Comparison of ENCODE assay signal across 10 mouse cellular contexts in the genomic region with DNA sequence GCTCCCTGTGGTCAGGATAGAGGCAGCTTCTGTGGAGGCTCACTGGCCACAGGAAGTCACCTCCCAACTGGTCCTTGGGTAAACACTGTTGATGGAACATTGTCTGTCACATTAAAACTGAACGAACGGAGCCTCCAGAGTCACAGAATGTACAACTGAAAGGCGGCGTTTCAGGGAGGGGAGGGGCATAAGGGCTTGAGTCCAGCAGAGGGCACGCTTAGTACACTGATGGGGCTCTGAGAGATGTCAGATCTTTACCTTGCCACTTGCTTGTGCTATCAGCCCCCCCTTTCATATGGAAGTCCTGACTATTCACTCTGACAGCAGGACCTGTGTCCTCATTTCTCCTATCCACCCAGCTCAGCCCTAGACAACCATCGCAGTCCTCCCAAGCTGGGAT. TPM values are rescaled to one million over a fixed set of nuclear protein-coding genes. Genes with fewer than 3 reads are reported as not detected.
DNase-seq lines count a peak whose midpoint lies in the region; ATAC-seq and TF ChIP-seq lines count a peak whose summit lies in the region.
"Had no signal": no experiment of that assay in that cellular context is flagged by ENCODE, and none has a peak within 500 bp of the region (broad histone marks: within the 10 kb centered on the region; RNA-seq: fewer than 3 reads in every experiment).

No protein-coding gene starts in this region.

- peaks cover 4% of the 10 kb centered on the region for H3K27me3 ChIP-seq in heart, embryonic 16.5 days (ENCODE audit: control insufficient read depth, insufficient read depth, low read length)
- 0 out of 2 replicates have a peak, but pooled peaks cover 4% of the 10 kb centered on the region for H3K27me3 ChIP-seq in lung, postnatal 0 days (replicated peaks; ENCODE audit: insufficient read depth, low read length)
- H3K27me3 ChIP-seq: stomach, embryonic 15.5 days had no signal

- H3K4me3 ChIP-seq in left cerebral cortex, adult 2 months = no peak overlapping the region
- no peak overlapping the region for H3K4me3 ChIP-seq in heart, embryonic 16.5 days (ENCODE audit: low read length)
- no peak overlapping the region for H3K4me3 ChIP-seq in lung, postnatal 0 days (ENCODE audit: low read depth, low read length)
- H3K4me3 ChIP-seq: stomach, embryonic 15.5 days had no signal

- intact Hi-C loops in left cerebral cortex, adult 2 months (cut with DNase I) = no loop called here

- no peak overlapping the region for H3K9ac ChIP-seq in heart, embryonic 16.5 days (ENCODE audit: low read length)
- H3K9ac ChIP-seq in lung, postnatal 0 days (replicated peaks; ENCODE audit: low read depth) = no peak overlapping the region
- H3K9ac ChIP-seq: stomach, embryonic 15.5 days had no signal

- H3K36me3 ChIP-seq in heart, embryonic 16.5 days (ENCODE audit: control insufficient read depth, insufficient read depth) = no peaks in the 10 kb centered on the region
- no peaks in the 10 kb centered on the region for H3K36me3 ChIP-seq in lung, postnatal 0 days (ENCODE audit: insufficient read depth, low read length)
- H3K36me3 ChIP-seq: stomach, embryonic 15.5 days had no signal

- 38% methylated on average over 6 of the region's 6 CpGs for WGBS in heart, embryonic 16.5 days
- 18% methylated on average over 6 of the region's 6 CpGs for WGBS in lung, postnatal 0 days

- DNase-seq in left cerebral cortex, adult 2 months (ENCODE audit: extremely low spot score in 1 of 2, low spot score in 2 of 2) = no peak
- no peak for DNase-seq in left cerebral cortex, adult 18-20 months (ENCODE audit: low spot score in 2 of 2)
- DNase-seq in adrenal gland, postnatal 25 days = peak; percentile 13
- DNase-seq in lung, postnatal 0 days (ENCODE audit: low spot score) = peak; percentile 23
- DNase-seq in gastrocnemius, postnatal 25 days = no peak

- H3K9me3 ChIP-seq in heart, embryonic 16.5 days (replicated peaks; ENCODE audit: control insufficient read depth, low read length) = no peaks in the 10 kb centered on the region
- H3K9me3 ChIP-seq in lung, postnatal 0 days (ENCODE audit: low read length) = no peaks in the 10 kb centered on the region
- H3K9me3 ChIP-seq: megakaryocyte, embryonic 14.5 days; stomach, embryonic 15.5 days had no signal

- H3K4me2 ChIP-seq in heart, embryonic 16.5 days (ENCODE audit: low read depth, low read length) = peak overlapping the region; percentile 41
- no peak overlapping the region for H3K4me2 ChIP-seq in lung, postnatal 0 days (replicated peaks; ENCODE audit: low read depth, low read length)
- H3K4me2 ChIP-seq: stomach, embryonic 15.5 days had no signal

- ATAC-seq in heart, embryonic 16.5 days (replicated peaks; ENCODE audit: extremely low read depth, insufficient read depth, low FRiP score) = no peak
- ATAC-seq in lung, postnatal 0 days = no peak
- ATAC-seq in cerebellum, adult (ENCODE audit: insufficient number of reproducible peaks, low FRiP score, low TSS enrichment) = no peak

- peak; percentile 12 for TF ChIP-seq CTCF in left cerebral cortex, adult 2 months (IDR thresholded peaks at IDR 0.05)
- TF ChIP-seq CTCF in lung, postnatal 0 days (IDR thresholded peaks at IDR 0.05) = peak; percentile 57

- no peaks in the 10 kb centered on the region for H3K4me1 ChIP-seq in heart, embryonic 16.5 days (ENCODE audit: control insufficient read depth, insufficient read depth, low read length)
- H3K4me1 ChIP-seq in lung, postnatal 0 days (ENCODE audit: insufficient read depth, low read depth, low read length) = no peaks in the 10 kb centered on the region
- H3K4me1 ChIP-seq: stomach, embryonic 15.5 days had no signal

- no peak for TF ChIP-seq EP300 in lung, postnatal 0 days (IDR thresholded peaks at IDR 0.05)

- no peak overlapping the region for H3K27ac ChIP-seq in left cerebral cortex, adult 2 months
- H3K27ac ChIP-seq in heart, embryonic 16.5 days (ENCODE audit: low read length) = no peak overlapping the region
- no peak overlapping the region for H3K27ac ChIP-seq in lung, postnatal 0 days (ENCODE audit: low read length)
- H3K27ac ChIP-seq: stomach, embryonic 15.5 days had no signal

RNA-seq across cellular contexts. Expression of gene Gm9936, which starts 17.4 kb away (rescaled TPM):
- 1 to 10 TPM; 1.0 to 1.5 TPM for total RNA-seq in left cerebral cortex, adult 2 months (2021)
- total RNA-seq in left cerebral cortex, adult 18-20 months (2021) = 1 to 10 TPM in 1 of 2 experiments, under 1 TPM in 1; 0.74 to 1.2 TPM
- 0.09 TPM in 1 of 2 replicates, not detected in the other for total RNA-seq in adrenal gland, postnatal 25 days (2021)
- polyA plus RNA-seq in heart, embryonic 16.5 days (2015; fragmentation: Nextera tagmentation; extraction: Ambion mirVana) = not detected in 2 replicates
- polyA plus RNA-seq in lung, postnatal 0 days (2015; fragmentation: Nextera tagmentation; extraction: Ambion mirVana) = not detected in 2 replicates
- not detected for total RNA-seq in gastrocnemius, postnatal 25 days (2021)
- total RNA-seq: heart, postnatal 14 days had no signal

RNA-seq across cellular contexts. Expression of gene Oasl2, which starts 20.9 kb away (rescaled TPM):
- total RNA-seq in left cerebral cortex, adult 2 months (2021) = 1 to 10 TPM; 1.6 to 1.7 TPM
- total RNA-seq in left cerebral cortex, adult 18-20 months (2021) = 1 to 10 TPM; 1.8 to 2.3 TPM
- total RNA-seq in adrenal gland, postnatal 25 days (2021) = 10.7 and 18.9 TPM in 2 replicates
- 15.4 and 26.9 TPM in 2 replicates for polyA plus RNA-seq in heart, embryonic 16.5 days (2015; fragmentation: Nextera tagmentation; extraction: Ambion mirVana)
- 15.7 and 17.3 TPM in 2 replicates for polyA plus RNA-seq in lung, postnatal 0 days (2015; fragmentation: Nextera tagmentation; extraction: Ambion mirVana)
- 1 to 10 TPM; 1.0 to 1.5 TPM for total RNA-seq in gastrocnemius, postnatal 25 days (2021)

RNA-seq across cellular contexts. Expression of gene 4930519G04Rik, which starts 22.4 kb away (rescaled TPM):
- not detected for total RNA-seq in left cerebral cortex, adult 2 months (2021)
- total RNA-seq in left cerebral cortex, adult 18-20 months (2021) = not detected
- total RNA-seq in adrenal gland, postnatal 25 days (2021) = not detected in 2 replicates
- polyA plus RNA-seq in heart, embryonic 16.5 days (2015; fragmentation: Nextera tagmentation; extraction: Ambion mirVana) = not detected in 2 replicates
- polyA plus RNA-seq in lung, postnatal 0 days (2015; fragmentation: Nextera tagmentation; extraction: Ambion mirVana) = not detected in 2 replicates
- total RNA-seq in gastrocnemius, postnatal 25 days (2021) = not detected
- total RNA-seq: heart, postnatal 14 days had no signal
- polyA plus RNA-seq: stomach, embryonic 15.5 days had no signal

RNA-seq across cellular contexts. Expression of gene Oasl1, which starts 47.2 kb away (rescaled TPM):
- total RNA-seq in left cerebral cortex, adult 2 months (2021) = under 1 TPM in 1 of 2 experiments, not detected in 1; 0.81 TPM
- total RNA-seq in left cerebral cortex, adult 18-20 months (2021) = under 1 TPM; 0.21 to 0.35 TPM
- total RNA-seq in adrenal gland, postnatal 25 days (2021) = 1.3 and 1.8 TPM in 2 replicates
- 0.89 and 1.4 TPM in 2 replicates for polyA plus RNA-seq in heart, embryonic 16.5 days (2015; fragmentation: Nextera tagmentation; extraction: Ambion mirVana)
- polyA plus RNA-seq in lung, postnatal 0 days (2015; fragmentation: Nextera tagmentation; extraction: Ambion mirVana) = 0.92 and 1.8 TPM in 2 replicates
- total RNA-seq in gastrocnemius, postnatal 25 days (2021) = under 1 TPM; 0.38 to 0.51 TPM

RNA-seq across cellular contexts. Expression of gene 1500011B03Rik, which starts 52.6 kb away (rescaled TPM):
- 100 to 1,000 TPM; 144 to 161 TPM for total RNA-seq in left cerebral cortex, adult 2 months (2021)
- 100 to 1,000 TPM; 160 to 161 TPM for total RNA-seq in left cerebral cortex, adult 18-20 months (2021)
- 35.7 and 47.5 TPM in 2 replicates for total RNA-seq in adrenal gland, postnatal 25 days (2021)
- polyA plus RNA-seq in heart, embryonic 16.5 days (2015; fragmentation: Nextera tagmentation; extraction: Ambion mirVana) = 41.8 and 48.5 TPM in 2 replicates
- 72.8 and 97.5 TPM in 2 replicates for polyA plus RNA-seq in lung, postnatal 0 days (2015; fragmentation: Nextera tagmentation; extraction: Ambion mirVana)
- total RNA-seq in gastrocnemius, postnatal 25 days (2021) = 1 to 10 TPM; 5.6 to 7.0 TPM

Comparison
In these comparisons a context has a peak if more than half of its experiments do, and no peak if none do; other contexts are left out.
1. DNase-seq: peak in adrenal gland, postnatal 25 days (single experiment) and lung, postnatal 0 days (single experiment); none in left cerebral cortex, adult 2 months (0 of 2), left cerebral cortex, adult 18-20 months (0 of 2) and gastrocnemius, postnatal 25 days (single experiment).